Mouse (Mus musculus) G1E (cell line): ENCODE measurements around the gene Hat1. TPM values are rescaled to one million over a fixed set of nuclear protein-coding genes. Genes with fewer than 3 reads are reported as not detected.

Experiments used
- ATAC-seq: 2 replicates; pipeline ENCODE4 v1.8.0; 2016; ENCODE audit warnings: mild to moderate bottlenecking; ENCODE audit not compliant: insufficient number of reproducible peaks, poor library complexity, low FRiP score, severe bottlenecking; ENCODE audit errors: extremely low read depth
- DNase-seq: peaks from one replicate; pipeline ENCODE4 v3.0.0; 2012; ENCODE audit warnings: low spot score
- H3K27me3 ChIP-seq: 2 replicates; pipeline ENCODE4 v1.6.1; 2012; ENCODE audit warnings: mild to moderate bottlenecking, low read length, inconsistent platforms; ENCODE audit not compliant: insufficient read depth
- H3K36me3 ChIP-seq: replicated peaks from 2 replicates; pipeline ENCODE3; 2012; ENCODE audit warnings: mild to moderate bottlenecking, inconsistent platforms
- H3K4me1 ChIP-seq: 2 replicates; pipeline ENCODE4 v1.6.1; 2012; ENCODE audit warnings: low read depth, low read length, inconsistent platforms, mixed read lengths; ENCODE audit not compliant: insufficient read depth
- H3K4me3 ChIP-seq: 2 replicates; pipeline ENCODE4 v1.5.1; 2012; ENCODE audit warnings: low read depth, mild to moderate bottlenecking, inconsistent platforms, low read length, moderate library complexity, mixed read lengths
- H3K9me3 ChIP-seq: replicated peaks from 2 replicates; pipeline ENCODE4 v1.6.1; 2012; ENCODE audit warnings: inconsistent platforms
- CTCF ChIP-seq: IDR thresholded peaks from 2 replicates; pipeline ENCODE4 v1.5.1; 2012; ENCODE audit warnings: low read depth, low read length, inconsistent platforms, mixed read lengths
- GATA1 ChIP-seq: IDR thresholded peaks from 2 replicates; pipeline ENCODE4 v1.6.1; 2012; ENCODE audit warnings: borderline replicate concordance, low read length, inconsistent platforms, mixed read lengths
- GATA2 ChIP-seq: IDR thresholded peaks from 2 replicates; pipeline ENCODE4 v1.6.1; 2012; ENCODE audit warnings: low read depth, low read length, inconsistent platforms, borderline replicate concordance
- POLR2AphosphoS5 ChIP-seq: IDR thresholded peaks from 2 replicates; pipeline ENCODE4 v1.6.1; 2012; ENCODE audit warnings: low read depth, low read length, inconsistent platforms; ENCODE audit not compliant: insufficient replicate concordance
- TAL1 ChIP-seq: conservative IDR thresholded peaks from 2 replicates; pipeline ENCODE4 v1.6.1; 2012; ENCODE audit warnings: low read depth, low read length, inconsistent platforms, mixed read lengths
- polyA plus RNA-seq: library from polyadenylated mRNA; stranded (reverse); fragments of >175 nt; gene quantifications from 2 replicates; pipeline ENCODE4 v1.2.3, GENCODE M21; 2012
- total RNA-seq, 2 experiments: library from RNA; stranded (forward) in 1 of 2; stranded (reverse) in 1 of 2; fragments of 200-1000 nt in 1 of 2; fragments of >200 nt in 1 of 2; fragmentation: Nextera tagmentation in 1 of 2; gene quantifications; 2 replicates each; pipeline ENCODE4 v1.2.3; 2014 to 2017

The Hat1 gene
- total and polyA plus RNA-seq, 3 experiments = 6.3 to 297 (median 107) TPM

GRCm38 (mm10) chr2:71374275-71375155 lies 14.2 kb upstream of the Hat1 start:
- Histone ChIP-seq H3K36me3 (no peaks in the 10 kb centered on the region), H3K4me1 (peaks cover 26% of the 10 kb centered on the region), H3K9me3 (no peaks in the 10 kb centered on the region), H3K4me3 (no peak overlapping the region), H3K27me3 (no peaks in the 10 kb centered on the region)
- ATAC-seq (no peak), DNase-seq (no peak)
- TF ChIP-seq TAL1 = no peak
- no peak for TF ChIP-seq POLR2AphosphoS5
- no peak for TF ChIP-seq GATA2
- no peak for TF ChIP-seq GATA1
- TF ChIP-seq CTCF = no peak

DNA sequence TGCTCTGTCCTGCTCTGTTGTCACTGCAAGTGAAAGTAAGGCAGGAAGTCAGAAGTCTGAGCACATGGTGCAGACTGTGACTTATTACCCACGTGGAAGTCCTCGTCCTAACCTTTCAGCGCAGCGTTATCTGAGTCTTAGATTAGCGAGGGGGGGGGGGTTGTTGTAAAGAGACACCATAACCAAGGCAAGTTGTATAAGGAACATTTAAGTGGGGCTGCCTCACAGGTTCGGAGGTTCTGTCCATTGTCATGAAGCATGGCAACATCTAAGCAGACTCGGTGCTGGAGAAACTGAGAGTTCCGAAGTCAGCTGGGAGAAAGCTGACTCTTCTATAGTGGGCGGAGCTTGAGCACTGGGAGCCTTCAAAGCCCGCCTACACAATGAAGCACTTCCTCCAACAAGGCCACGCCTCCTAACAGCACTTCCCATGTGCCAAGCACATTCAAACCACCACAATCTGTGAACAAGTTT lies 12.3 kb upstream of the Hat1 start:
- Histone ChIP-seq H3K9me3 (no peaks in the 10 kb centered on the region), H3K36me3 (no peaks in the 10 kb centered on the region), H3K4me1 (peaks cover 26% of the 10 kb centered on the region), H3K4me3 (peak overlapping the region; percentile 49; the same call in 1 of the 2 replicates), H3K27me3 (no peaks in the 10 kb centered on the region)
- TF ChIP-seq CTCF (no peak), TAL1 (no peak), GATA1 (no peak), GATA2 (no peak), POLR2AphosphoS5 (no peak)
- no peak for DNase-seq
- peak; percentile 49 for ATAC-seq

DNA sequence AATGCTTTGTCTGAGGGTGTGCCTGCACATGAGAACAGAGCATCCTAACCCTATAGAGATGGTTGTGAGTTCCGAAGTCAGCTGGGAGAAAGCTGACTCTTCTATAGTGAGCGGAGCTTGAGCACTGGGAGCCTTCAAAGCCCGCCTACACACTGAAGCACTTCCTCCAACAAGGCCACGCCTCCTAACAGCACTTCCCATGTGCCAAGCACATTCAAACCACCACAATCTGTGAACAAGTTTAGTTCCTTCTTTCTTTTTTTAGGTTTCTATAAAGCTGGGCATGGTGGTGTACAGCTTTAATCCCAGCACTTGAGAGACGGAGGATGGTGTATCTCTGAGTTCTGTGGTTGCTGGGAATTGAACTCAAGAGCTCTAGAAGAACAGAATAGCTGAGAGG lies 11.3 kb upstream of the Hat1 start:
- no peak for DNase-seq
- H3K36me3 ChIP-seq = no peaks in the 10 kb centered on the region
- no peaks in the 10 kb centered on the region for H3K9me3 ChIP-seq
- peaks cover 29% of the 10 kb centered on the region for H3K4me1 ChIP-seq
- no peaks in the 10 kb centered on the region for H3K27me3 ChIP-seq
- TF ChIP-seq GATA2 (no peak), TAL1 (no peak), CTCF (no peak), GATA1 (no peak), POLR2AphosphoS5 (no peak)
- ATAC-seq = no peak
- H3K4me3 ChIP-seq = no peak overlapping the region

- DNase-seq = no peak
- Histone ChIP-seq H3K4me1 (peaks cover 5% of the 10 kb centered on the region; the same call in 1 of the 2 replicates), H3K4me3 (no peak overlapping the region), H3K27me3 (no peaks in the 10 kb centered on the region), H3K36me3 (no peaks in the 10 kb centered on the region), H3K9me3 (no peaks in the 10 kb centered on the region)
- TF ChIP-seq POLR2AphosphoS5 (no peak), GATA1 (no peak), CTCF (no peak), TAL1 (no peak), GATA2 (no peak)
- ATAC-seq = no peak
Observed at GRCm38 (mm10) chr2:71381962-71382361, 6.8 kb upstream of the Hat1 start.

DNA sequence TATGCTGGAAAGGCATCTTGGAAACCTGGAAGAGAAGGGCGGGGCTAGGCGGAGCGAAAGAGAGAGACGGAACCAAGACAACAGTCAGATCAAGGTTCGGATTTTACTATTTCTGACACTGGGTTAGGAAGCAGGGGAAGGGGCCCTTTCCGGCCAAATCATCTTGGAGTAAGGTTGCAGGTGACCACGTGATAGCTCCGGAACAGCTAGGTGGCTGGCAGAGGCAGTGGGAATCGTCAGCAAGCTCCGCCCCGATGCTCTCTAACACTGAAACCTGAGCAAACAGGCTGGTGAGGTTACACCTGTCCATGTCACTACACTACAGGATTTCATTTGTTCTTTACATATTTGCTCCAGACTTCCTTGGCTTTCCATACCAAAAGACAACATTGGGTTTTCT lies 4.9 kb upstream of the Hat1 start:
- Histone ChIP-seq H3K27me3 (no peaks in the 10 kb centered on the region), H3K36me3 (no peaks in the 10 kb centered on the region), H3K4me3 (no peak overlapping the region), H3K9me3 (no peaks in the 10 kb centered on the region), H3K4me1 (peaks cover 8% of the 10 kb centered on the region; the same call in 1 of the 2 replicates)
- ATAC-seq = no peak
- no peak for DNase-seq
- TF ChIP-seq TAL1 (no peak), POLR2AphosphoS5 (no peak), GATA2 (no peak), GATA1 (no peak), CTCF (no peak)

DNA sequence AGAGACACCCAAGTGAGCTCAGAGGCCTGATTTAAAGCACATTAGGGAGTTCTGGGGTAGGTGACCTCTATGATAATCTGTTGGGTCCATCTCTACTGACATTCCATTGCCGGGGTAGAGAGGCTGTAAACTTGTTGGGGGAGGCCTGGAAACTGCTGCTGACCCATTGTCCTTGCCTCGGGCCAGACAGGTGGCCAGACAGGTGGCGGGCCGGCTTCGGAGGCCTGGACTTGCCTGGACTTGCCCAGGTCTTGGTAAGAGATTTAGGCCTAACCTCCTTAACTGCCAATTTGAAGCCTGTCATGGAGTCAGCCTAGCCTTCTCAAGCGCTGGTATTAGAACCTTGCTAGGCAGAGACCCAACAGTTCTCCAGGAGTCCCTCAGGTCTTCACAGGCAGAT lies 992 bp upstream of the Hat1 start:
- Histone ChIP-seq H3K9me3 (no peaks in the 10 kb centered on the region), H3K36me3 (peaks cover 19% of the 10 kb centered on the region), H3K27me3 (no peaks in the 10 kb centered on the region), H3K4me3 (no peak overlapping the region), H3K4me1 (peaks cover 26% of the 10 kb centered on the region)
- ATAC-seq = no peak
- no peak for TF ChIP-seq TAL1
- no peak for TF ChIP-seq GATA1
- TF ChIP-seq POLR2AphosphoS5 = no peak
- no peak for TF ChIP-seq GATA2
- no peak for TF ChIP-seq CTCF
- no peak for DNase-seq
